Mouse (Mus musculus) retina, embryonic 14.5 days (tissue): ENCODE results near the gene Pld3.

ENCODE experiments used
- DNase-seq: peaks from one replicate; pipeline ENCODE4 v3.0.0-alpha.2; 2015; ENCODE audit warnings: low spot score

Gene Pld3

GRCm38 (mm10) chr7:27569580-27570224 is 16.7 kb upstream of the Pld3 start:
- DNase-seq = no peak

DNA sequence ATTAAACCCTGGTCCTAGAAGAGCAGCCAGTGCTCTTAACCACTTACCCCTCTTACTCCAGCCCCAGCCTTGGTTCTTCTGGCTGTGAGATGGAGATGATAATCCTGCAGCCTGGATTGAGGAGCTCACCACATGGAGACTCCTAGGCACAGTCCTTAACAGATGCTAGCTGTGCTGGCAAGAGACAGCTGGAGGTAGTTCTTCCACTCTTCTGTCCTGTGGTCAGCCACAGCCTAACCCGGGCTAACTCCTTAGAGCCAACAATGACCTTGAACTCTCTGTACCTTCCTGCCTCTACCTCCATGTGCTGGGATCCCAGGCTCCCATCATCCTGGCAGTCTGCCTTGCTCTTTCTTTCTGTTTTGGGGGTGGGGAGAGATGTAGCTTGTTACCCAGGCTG is 8.0 kb upstream of the Pld3 start:
- DNase-seq = no peak

DNA sequence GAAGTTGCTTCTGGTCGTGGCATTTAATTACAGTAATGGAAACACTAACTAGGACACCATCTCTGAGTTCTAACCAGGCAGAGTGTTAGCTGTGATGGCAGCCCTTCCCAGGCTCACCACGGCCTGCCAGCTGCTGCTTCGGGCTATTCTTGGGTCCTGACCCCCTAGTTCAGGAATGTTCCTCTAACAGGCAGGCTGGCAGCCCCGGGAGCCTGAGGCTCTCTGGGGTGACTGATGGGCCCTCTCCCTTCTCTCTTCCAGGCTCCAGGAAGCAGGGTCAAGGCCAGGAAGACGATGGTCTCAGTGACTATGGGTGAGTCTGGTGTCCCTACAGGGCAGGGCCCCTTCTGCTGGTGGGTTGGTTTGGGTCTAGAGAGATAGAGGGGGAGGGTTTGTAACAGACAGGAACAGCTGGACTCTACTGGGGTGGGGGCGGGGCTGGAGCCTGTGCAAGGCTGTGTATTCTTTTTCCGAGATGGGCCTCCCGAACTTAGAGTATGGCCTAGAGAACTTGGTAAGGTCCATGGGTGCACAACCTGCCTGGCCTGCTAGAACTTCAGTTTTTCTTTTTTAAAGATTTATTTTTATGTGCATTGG is 7.4 kb upstream of the Pld3 start:
- DNase-seq = no peak

- no peak for DNase-seq
Measured at GRCm38 (mm10) chr7:27552070-27552469, 948 bp downstream of the Pld3 start.

DNA sequence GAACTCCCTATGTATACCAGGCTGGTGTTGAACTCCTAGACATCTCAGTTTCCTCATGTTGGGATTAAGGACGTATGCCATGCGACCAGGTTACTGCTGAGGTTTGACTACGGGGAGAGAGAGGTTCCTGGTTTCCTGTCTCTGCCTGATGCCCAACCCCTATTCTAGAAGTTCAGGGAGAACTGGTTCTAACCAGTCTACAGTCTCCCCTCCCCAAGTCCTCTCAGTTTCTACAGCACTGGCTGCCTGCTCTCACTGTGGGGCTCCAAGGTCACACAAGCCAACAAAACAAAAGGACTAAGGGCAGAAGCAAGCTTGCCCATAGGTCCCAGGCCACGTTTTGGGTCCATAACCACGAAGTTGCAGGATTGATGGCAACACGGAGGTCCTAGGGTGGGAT is 3.4 kb downstream of the Pld3 start:
- no peak for DNase-seq

GRCm38 (mm10) chr7:27544675-27545370 is 8.2 kb downstream of the Pld3 start:
- DNase-seq = no peak

GRCm38 (mm10) chr7:27543851-27544250 is 9.2 kb downstream of the Pld3 start:
- DNase-seq = no peak

DNA sequence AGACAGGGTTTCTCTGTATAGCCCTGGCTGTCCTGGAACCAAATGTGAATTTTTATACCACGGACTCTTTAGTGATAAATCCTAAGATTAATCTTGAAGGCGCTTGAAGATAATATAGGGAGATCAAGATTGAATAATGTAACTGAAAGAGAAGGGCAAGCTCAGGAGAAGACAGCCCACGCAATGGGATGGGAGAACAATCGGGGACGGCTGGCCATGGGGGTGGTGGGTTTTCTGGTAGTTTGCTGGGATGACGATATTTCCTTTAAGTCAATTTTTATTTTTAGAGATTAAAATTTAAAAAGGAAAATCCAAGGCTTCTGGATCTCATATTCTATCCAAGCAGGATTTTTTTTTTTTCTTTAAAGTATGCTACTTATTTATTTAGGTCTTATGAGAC is 10.0 kb downstream of the Pld3 start:
- no peak for DNase-seq

GRCm38 (mm10) chr7:27542392-27543033 is 10.5 kb downstream of the Pld3 start:
- peak; percentile 86 for DNase-seq

DNA sequence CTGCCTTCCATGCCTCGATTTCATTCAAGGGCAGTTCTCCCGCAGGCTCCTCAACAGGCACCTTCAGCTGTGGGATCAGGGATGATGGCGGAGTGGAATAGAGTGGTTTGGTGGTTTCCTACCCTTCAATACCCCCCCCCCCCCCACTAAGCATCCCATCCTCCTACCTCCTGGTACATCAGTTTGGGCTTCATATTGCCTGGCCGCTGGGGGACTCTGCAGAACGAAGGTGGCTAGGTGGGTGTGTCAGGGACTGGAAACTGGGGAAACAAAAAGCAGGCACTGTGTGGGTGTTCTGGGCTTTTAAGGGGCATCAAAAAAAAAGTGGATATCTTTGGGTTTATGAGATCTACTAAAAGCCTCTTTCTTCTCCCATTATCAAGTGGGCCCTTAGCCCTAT is 11.1 kb downstream of the Pld3 start:
- no peak for DNase-seq

DNA sequence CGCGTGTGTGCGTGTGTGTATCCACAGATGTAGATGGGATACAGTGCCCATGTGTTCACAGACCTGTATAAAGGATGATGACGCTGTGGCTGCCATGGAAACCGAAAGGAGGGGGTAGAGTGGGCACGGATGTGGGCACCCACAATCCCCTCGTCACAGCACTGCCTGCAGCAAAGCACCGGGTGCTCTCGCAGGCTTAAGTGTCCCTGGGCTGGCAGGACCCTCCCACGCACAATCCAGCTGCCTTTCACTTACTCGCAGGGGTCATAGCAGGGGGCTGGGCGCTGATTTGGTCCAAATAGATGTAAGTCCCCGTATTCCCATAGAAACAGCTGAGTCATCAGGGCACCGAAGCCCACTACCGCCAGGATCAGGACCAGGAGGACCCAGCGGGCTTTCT is 11.6 kb downstream of the Pld3 start:
- no peak for DNase-seq

DNA sequence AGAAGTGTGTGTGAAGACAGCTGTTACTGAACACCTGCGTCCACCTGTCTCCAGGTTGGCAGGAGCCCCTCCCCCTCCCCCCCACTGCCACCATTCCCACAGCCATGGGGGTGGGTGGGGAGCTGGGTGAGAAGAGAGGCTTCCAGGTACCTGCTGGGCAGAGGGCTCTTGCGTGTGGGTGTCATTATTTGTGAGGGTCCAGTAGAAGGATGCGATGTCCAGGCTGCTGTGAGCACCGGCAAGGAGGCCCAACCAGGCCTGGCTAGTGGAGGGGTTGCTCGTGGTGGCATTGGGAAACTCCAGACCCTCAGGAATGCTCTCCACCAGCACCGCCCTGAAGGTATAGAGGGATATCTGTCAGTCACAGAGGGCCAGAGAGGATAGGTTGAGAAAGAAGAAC is 12.1 kb downstream of the Pld3 start:
- no peak for DNase-seq

GRCm38 (mm10) chr7:27540521-27540920 is 12.5 kb downstream of the Pld3 start:
- DNase-seq = no peak

- no peak for DNase-seq
Measured at GRCm38 (mm10) chr7:27538797-27539196, 14.2 kb downstream of the Pld3 start.

- DNase-seq = no peak
Measured at GRCm38 (mm10) chr7:27537998-27538397, 15.0 kb downstream of the Pld3 start.

- no peak for DNase-seq
Measured at GRCm38 (mm10) chr7:27536618-27537017, 16.4 kb downstream of the Pld3 start.

DNA sequence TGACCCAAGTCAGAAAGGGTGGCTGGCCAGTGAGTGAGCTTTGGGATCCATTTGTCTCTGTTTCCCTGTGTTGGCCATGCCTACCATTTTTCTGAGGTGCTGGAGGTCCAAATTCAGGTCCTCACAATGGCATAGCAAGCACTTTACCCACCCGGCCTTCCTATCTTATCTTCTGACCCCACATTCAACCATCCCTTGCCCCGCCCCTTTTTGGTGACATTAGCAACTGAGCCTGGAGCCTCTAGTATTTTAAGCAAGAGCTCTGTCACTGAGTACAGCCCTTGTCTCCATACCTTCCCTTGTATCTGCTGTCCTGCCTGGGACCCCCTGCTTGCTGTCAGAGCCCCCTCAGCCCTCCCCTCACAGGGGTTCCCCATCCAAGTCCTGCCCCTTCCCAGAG is 17.6 kb downstream of the Pld3 start:
- no peak for DNase-seq

DNA sequence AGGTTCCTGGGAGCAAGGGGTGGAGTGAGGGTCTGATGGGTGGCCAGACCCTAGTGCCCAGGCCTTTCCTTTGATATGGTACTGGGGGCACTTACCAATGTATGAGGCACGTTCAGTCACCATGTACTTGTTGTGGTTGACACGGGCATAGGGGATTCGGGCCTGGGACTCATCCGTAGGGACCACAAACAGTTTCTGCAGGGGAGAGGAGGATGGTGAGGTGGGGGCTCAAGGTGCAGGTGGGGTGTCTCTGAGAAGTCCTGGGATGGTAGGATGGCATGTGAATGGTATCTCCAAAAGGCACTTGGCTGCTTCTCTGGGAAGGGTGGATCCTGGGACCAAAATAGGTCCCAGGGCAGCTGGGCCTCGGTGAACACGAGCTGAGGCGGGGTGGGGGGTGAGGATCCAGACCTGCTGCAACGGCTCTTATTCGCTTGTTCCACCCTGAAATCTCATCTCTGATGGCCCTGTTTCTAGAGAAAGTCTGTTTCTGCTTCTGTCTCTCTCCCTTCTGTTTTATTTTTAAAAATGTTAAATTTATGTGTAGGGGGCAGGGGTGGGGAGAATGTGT is 20.5 kb downstream of the Pld3 start:
- DNase-seq = no peak

DNA sequence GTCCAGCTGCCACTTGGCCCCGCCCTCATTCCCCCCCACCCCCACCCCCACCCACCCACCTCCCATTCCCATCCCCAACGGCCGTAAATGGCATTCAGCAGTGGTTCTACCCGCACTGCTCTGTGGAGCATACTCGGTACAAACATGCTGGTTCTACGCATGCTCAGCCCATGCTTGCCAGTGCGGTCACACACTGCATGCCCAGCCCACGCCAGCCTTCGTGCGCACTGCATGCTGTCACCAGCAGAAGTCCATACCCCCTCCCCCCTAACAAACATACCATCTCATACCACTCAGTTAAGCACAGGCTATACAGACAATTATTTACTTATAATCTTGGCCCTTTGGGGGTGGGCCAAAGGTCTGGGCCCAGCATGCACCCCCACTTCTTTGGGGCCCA is 21.3 kb downstream of the Pld3 start:
- no peak for DNase-seq

DNA sequence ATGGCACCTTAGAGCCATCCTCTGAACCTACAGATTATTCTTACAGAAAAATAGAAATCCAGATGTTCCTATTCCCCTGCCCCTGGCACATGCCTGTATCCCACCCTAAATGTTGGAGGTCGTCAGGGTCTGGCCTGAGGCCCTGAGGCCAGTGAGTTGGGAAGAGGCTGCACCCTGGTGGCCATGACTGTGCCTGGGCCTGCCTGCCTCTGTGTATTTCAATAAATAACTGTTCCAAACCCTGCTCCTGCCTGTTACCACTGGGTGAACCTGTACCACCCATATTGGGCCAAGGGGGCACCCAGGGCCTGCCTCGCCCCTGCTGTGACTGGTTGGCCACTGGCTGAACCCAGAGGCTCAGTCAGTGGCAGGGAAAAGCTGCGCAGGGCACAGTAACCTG is 22.1 kb downstream of the Pld3 start:
- no peak for DNase-seq

DNA sequence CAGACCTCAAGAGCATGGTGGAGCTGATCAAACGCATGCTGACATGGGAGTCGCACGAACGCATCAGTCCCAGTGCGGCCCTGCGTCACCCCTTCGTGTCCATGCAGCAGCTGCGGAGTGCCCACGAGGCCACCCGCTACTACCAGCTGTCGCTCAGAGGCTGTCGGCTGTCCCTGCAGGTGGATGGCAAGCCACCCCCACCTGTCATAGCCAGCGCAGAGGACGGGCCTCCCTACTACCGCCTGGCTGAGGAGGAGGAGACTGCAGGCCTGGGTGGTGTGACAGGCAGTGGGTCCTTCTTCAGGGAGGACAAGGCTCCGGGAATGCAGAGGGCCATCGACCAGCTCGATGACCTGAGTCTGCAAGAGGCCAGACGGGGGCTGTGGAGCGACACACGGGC is 23.9 kb downstream of the Pld3 start:
- no peak for DNase-seq

DNA sequence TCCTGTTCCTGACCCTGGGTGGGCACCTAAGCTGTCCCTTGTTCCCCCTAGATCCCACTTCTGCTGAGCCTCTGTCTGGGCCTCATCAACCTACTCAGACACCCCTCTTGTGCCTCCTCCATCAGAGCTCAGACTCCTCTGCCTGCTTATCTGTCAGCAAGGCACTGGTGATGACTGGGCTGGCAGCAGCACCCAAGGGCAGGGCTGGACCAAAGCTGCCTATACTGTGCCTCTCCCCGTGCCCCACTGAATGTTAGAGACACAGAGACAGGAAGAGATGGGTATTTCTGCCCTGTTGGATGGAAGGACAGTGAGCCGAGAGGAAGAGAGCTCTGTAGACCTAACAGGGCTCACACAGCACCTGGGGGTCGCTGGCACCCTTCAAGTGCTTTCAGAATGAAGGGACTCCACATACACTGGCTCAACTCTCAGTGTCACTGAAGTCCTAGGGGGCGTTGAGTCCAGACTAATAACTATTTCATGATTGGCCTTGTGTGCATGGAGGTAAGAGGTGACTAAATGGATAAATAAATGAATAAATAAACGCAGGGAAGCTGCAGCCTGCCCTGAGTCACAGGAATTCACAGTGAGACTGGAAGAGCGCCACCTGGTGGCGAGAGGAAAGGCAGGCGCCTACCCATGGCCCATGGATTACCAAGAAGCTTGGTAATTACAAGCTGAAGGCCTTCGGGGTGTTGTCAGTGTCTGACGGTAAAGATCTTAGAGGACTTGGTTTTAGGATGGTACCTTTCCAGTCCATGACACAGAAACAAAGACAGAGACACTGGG is 26.8 kb downstream of the Pld3 start:
- peak; percentile 93 for DNase-seq
